Mouse (Mus musculus): ENCODE measurements at regions not wholly inside any gene's neighbourhood (a gene's known extent, or its start where the extent isn't known, plus 50 kb on each side); places are given as distances from the start of the nearest gene placed in this dataset.

- DNase-seq (ENCODE audit: low read depth, low spot score), result no peak
- WGBS, result 46% methylated on average over 3 of the region's 3 CpGs
Measured at GRCm38 (mm10) chr1:194345304-194346033, 272.5 kb upstream of the Plxna2 start.

DNA sequence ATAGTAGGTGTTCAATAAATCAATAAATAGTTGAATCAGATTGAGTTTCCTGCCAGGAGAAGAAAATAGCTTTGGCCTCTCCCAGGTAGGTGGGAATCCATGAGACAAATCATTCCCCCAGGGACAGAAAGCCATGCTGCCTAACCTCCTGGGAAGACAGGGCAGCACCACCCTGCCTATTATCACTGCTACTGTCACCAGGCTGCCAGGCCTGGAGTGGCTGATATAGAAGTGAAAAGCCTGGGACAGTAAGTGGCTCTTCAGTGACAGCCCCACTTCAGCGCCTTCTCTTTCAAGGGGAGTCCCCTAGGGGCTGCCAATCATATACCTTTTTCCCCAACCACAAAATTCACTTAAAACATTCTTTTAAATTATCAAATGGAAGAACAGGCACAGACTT is 275.4 kb upstream of the Plxna2 start:
- DNase-seq (ENCODE audit: low read depth, low spot score), result no peak
- 83% methylated on average over 1 of the region's 1 CpGs for WGBS

DNA sequence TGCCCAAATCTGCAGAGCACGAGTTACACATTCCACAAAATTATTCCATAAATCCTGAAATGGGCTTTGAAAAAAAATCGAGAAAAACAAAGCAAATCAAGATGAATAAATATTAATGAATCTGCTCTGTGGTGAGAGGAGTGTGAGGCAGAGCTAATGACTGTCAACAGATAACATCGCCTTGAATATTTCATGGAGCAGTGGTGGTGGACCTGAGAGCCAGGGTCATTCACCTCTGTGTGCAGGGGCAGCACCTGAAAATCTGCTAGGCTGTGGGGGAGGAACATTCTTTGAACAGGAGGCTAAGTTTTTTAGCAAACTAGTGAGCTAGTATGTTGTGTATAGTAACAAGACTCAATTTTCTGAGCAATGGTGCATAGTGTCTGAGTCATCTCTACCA is 276.3 kb upstream of the Plxna2 start:
- 46% methylated on average over 3 of the region's 3 CpGs for WGBS
- DNase-seq (ENCODE audit: low read depth, low spot score), result no peak

- WGBS, result 74% methylated on average over 5 of the region's 5 CpGs
- no peak for DNase-seq (ENCODE audit: low read depth, low spot score)
Measured at GRCm38 (mm10) chr1:194334752-194335719, 283.0 kb upstream of the Plxna2 start.

GRCm38 (mm10) chr1:194332639-194333038 is 285.4 kb upstream of the Plxna2 start:
- no peak for DNase-seq (ENCODE audit: low read depth, low spot score)

DNA sequence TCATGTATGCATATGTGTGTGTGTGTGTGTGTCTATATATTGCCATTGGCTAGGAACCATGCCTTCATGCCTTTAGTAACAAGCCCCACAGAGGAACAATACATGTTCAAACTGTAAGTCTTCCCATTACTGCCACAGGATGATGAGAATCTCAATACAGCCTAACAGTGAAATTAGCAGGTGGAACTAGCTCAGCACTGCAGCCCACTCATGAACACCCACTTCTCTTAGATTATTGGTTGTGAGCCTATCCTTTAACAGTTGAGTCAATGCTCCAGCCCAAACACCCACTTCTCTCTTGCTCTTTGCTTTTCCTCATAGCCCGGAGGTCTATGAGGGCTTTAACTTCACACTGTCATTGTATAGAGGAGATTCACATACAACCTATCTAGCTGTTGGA is 287.5 kb upstream of the Plxna2 start:
- WGBS, result 92% methylated on average over 1 of the region's 1 CpGs
- no peak for DNase-seq (ENCODE audit: low read depth, low spot score)

DNA sequence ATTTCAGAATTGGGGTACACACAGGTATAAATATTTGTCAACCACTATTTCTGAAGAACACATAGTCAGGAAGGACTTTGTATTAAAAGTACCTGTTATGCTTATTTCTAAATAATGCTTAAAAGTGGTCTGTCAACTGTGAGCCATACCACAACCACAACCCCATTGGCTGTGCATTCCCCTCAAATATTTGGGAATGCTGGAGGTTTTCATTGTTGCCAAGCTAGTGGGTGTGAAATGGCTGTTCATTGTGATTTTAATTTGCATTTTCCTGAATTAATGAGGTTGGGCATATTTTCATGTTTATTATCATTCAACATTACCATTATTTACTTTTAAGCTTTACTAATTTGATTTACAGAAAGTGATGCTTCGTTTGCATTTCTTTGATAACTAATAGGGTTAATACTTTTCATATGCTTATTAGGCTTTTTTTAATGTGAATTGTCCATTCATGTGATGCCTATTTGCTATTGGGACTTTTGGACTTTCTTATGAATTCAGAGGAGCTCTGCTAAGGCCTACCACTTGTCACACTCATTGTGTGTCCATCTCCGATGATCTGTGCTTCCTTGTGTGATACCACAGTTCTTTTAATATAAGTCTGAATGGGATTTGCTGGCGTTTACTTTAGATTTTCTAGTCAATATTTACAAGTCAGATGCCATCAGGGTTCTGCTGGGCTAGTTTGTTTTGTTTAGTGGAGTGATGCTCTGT is 297.5 kb upstream of the Plxna2 start:
- 54% methylated on average over 3 of the region's 3 CpGs for WGBS
- no peak for DNase-seq (ENCODE audit: low read depth, low spot score)

- peak; percentile 33 for DNase-seq (ENCODE audit: low read depth, low spot score)
Measured at GRCm38 (mm10) chr1:194318351-194318750, 299.7 kb upstream of the Plxna2 start.

DNA sequence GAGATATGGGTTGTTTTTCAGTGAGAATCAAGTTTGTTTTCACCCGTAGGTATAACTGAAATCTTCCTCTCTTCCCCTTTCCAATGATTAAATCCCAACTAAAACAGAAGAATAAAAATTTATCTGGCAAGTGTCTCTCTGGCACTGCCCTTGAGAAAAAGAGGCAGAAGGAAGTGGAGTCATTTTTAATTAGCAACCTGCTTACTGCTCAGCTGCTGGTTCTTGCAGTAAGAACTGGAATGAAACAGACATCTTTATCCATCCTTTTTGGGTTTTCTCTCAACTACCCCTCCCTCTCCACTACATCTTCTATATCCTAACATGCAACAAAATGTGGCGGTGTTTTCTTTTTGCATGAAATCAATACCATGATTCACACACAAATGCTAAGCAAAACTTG is 302.4 kb upstream of the Plxna2 start:
- DNase-seq (ENCODE audit: low read depth, low spot score), result no peak
- 75% methylated on average over 2 of the region's 2 CpGs for WGBS

DNA sequence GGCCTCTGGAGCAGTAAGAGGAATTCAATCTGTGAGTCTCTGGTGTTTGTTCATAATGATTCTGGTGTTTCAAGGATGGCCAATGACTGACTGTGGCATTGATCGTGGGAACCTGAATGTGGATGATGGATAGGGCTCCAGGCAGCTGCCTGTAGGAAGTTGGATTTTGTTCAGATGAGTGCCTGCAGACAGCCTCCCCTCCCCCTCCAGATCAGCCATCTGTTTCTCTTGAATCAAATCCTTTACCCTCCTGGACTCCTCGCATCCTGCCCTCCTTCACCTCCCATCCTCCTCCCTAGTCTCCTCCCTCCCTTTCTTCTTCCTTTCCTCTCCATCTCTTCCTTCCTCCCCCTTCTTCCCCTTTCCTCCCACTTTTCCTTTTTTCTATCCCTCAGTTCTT is 307.6 kb upstream of the Plxna2 start:
- WGBS, result 44% methylated on average over 2 of the region's 2 CpGs
- no peak for DNase-seq (ENCODE audit: low read depth, low spot score)

GRCm38 (mm10) chr1:194308648-194309047 is 309.4 kb upstream of the Plxna2 start:
- 17% methylated on average over 3 of the region's 3 CpGs for WGBS
- peak; percentile 3 for DNase-seq (ENCODE audit: low read depth, low spot score)

- WGBS, result 49% methylated on average over 1 of the region's 1 CpGs
- no peak for DNase-seq (ENCODE audit: low read depth, low spot score)
Measured at GRCm38 (mm10) chr1:194303951-194304350, 314.1 kb upstream of the Plxna2 start.

DNA sequence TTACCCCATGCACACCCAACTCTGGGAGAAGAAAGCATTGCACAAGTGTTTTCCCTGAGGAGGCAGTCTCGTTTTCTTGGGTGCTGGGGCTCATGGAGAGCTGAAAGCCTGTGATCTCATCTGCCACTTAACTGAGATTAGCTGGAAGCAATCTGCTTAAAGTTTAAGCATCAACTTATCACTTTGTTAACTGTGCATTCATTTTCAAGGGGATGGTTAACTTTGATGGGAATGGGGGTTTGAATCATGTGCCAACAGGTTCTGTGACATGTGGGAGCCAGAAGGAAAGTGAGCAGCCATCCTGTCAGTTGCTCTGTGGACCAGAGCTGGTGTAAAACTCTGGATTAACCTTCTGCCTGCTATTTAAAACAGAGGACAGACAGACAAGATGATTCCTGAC is 315.2 kb upstream of the Plxna2 start:
- DNase-seq (ENCODE audit: low read depth, low spot score), result no peak
- 33% methylated on average over 1 of the region's 1 CpGs for WGBS

GRCm38 (mm10) chr1:194281941-194282340 is 336.1 kb upstream of the Plxna2 start:
- no peak for DNase-seq (ENCODE audit: low read depth, low spot score)
- WGBS, result 58% methylated on average over 3 of the region's 3 CpGs

DNA sequence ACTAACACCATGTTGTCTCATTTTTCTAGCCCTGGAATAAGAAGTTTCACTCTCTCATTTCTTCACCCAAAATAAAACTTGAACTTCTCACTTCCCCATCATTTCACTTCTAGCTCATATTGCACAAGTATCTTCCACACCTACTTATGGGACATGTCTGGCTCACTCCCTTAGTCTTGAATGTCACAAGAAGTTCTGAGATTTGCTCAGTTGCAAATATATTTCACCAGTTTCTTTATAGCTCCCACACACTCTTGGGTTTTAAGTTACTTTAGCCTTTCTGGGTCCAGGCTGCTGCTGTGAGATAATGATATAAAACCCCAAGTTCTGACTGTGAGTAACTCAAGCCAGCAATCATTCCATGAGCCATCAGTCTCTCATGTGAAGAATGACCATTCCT is 350.0 kb upstream of the Plxna2 start:
- DNase-seq (ENCODE audit: low read depth, low spot score), result no peak

DNA sequence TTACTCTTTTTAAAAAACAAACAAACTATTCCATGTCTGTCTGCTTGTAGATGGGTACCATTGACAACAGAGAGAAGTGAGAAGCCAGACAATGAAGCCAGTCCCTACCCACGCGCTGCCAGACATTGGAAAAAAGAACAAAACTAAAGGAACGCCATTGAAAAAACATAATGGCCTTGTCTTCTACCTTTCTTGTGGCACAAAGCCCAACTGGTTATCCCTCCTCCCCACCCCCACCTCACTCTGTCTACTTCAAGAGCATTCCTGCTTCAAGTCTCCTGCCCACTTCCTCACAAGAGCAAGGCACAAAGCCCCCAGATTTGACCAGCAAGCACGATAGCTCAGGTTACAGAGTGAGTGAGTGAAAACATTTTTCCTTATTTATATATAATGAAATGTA is 355.6 kb upstream of the Plxna2 start:
- 78% methylated on average over 4 of the region's 4 CpGs for WGBS

GRCm38 (mm10) chr1:194259957-194260356 is 358.1 kb upstream of the Plxna2 start:
- WGBS, result 50% methylated on average over 3 of the region's 3 CpGs
- DNase-seq (ENCODE audit: low read depth, low spot score), result no peak

More for the DNA sequence above, 355.6 kb upstream of the Plxna2 start:
- no peak for DNase-seq (ENCODE audit: low read depth, low spot score)

- 49% methylated on average over 1 of the region's 1 CpGs for WGBS
- DNase-seq (ENCODE audit: low read depth, low spot score), result no peak
Measured at GRCm38 (mm10) chr1:194244776-194245366, 373.1 kb upstream of the Plxna2 start.

GRCm38 (mm10) chr1:194241111-194241510 is 376.9 kb upstream of the Plxna2 start:
- DNase-seq (ENCODE audit: low read depth, low spot score), result no peak

- DNase-seq (ENCODE audit: low read depth, low spot score), result no peak
- 73% methylated on average over 4 of the region's 4 CpGs for WGBS
Measured at GRCm38 (mm10) chr1:194231206-194231605, 386.8 kb upstream of the Plxna2 start.

All from large intestine, adult 2 months (tissue).